ENCODE assay signal across 21 mouse cellular contexts in the genomic region with DNA sequence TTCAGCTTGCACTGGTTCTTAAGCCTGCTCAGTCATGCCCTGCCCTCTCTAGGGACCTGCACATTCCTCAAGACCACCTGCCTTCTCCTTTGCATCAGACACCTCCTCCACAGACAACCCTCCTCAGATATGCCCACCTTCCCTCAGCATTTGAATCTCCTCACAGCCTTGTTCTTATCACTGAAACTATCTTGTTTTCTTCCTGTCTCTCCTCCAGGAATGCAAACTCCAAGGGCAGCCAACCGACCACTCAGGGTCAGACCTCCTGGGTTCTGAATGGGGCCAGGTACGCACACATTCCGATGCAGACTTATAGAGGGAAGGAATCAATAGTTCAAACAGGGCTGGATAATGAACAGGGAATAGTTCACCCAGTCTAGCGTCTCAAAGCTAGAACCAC.
"Had no signal": no experiment of that assay in that cellular context is flagged by ENCODE, and none has a peak within 500 bp of the region (broad histone marks: within the 10 kb centered on the region; RNA-seq: fewer than 3 reads in every experiment).

No protein-coding gene starts in this region.

- H3K4me1 ChIP-seq: lung, embryonic 15.5 days had no signal

- ATAC-seq: lung, postnatal 0 days; midbrain, embryonic 16.5 days had no signal

- H3K27me3 ChIP-seq: lung, embryonic 15.5 days; midbrain, embryonic 12.5 days; neural tube, embryonic 12.5 days had no signal

- H3K4me3 ChIP-seq: lung, embryonic 15.5 days; megakaryocyte, embryonic 14.5 days; midbrain, embryonic 12.5 days; myocyte; neural tube, embryonic 12.5 days had no signal

- H3K4me2 ChIP-seq: lung, embryonic 15.5 days; midbrain, embryonic 12.5 days; neural tube, embryonic 12.5 days had no signal

- H3K27ac ChIP-seq: liver, embryonic 14.5 days; lung, embryonic 15.5 days; macrophage; midbrain, embryonic 12.5 days; neural tube, embryonic 12.5 days had no signal

- H3K36me3 ChIP-seq: lung, embryonic 15.5 days; midbrain, embryonic 12.5 days; neural tube, embryonic 12.5 days had no signal

- H3K9ac ChIP-seq: liver, embryonic 14.5 days; lung, embryonic 15.5 days; midbrain, embryonic 12.5 days; neural tube, embryonic 12.5 days had no signal

- DNase-seq: lung, adult 2 months; lung, postnatal 14 days; lung, postnatal 36 days; midbrain, embryonic 14.5 days; retina, postnatal 1 day; right cerebral cortex, adult 18-20 months; right cerebral cortex, postnatal 25 days; right cerebral cortex, postnatal 4 days; spleen, adult 18-20 months; thymus, adult 18-20 months; thymus, postnatal 25 days; thymus, postnatal 4 days had no signal

- H3K9me3 ChIP-seq: lung, embryonic 15.5 days; megakaryocyte, embryonic 14.5 days; midbrain, embryonic 12.5 days; neural tube, embryonic 12.5 days had no signal
